Mouse (Mus musculus) subcutaneous adipose tissue, adult 2 months (tissue): ENCODE data around the gene Pkd1l3. TPM values are rescaled to one million over a fixed set of nuclear protein-coding genes. Genes with fewer than 3 reads are reported as not detected.

Source experiments
- polyA plus RNA-seq: library from polyadenylated mRNA; depleted of rRNA; stranded (reverse); fragments of >200 nt; gene quantifications from 2 replicates; pipeline ENCODE4 v1.2.3, GENCODE M21; 2012; ENCODE audit warnings: low replicate concordance; rRNA removed

Pkd1l3 gene
- 0.13 TPM in 2 replicates for polyA plus RNA-seq

DNA sequence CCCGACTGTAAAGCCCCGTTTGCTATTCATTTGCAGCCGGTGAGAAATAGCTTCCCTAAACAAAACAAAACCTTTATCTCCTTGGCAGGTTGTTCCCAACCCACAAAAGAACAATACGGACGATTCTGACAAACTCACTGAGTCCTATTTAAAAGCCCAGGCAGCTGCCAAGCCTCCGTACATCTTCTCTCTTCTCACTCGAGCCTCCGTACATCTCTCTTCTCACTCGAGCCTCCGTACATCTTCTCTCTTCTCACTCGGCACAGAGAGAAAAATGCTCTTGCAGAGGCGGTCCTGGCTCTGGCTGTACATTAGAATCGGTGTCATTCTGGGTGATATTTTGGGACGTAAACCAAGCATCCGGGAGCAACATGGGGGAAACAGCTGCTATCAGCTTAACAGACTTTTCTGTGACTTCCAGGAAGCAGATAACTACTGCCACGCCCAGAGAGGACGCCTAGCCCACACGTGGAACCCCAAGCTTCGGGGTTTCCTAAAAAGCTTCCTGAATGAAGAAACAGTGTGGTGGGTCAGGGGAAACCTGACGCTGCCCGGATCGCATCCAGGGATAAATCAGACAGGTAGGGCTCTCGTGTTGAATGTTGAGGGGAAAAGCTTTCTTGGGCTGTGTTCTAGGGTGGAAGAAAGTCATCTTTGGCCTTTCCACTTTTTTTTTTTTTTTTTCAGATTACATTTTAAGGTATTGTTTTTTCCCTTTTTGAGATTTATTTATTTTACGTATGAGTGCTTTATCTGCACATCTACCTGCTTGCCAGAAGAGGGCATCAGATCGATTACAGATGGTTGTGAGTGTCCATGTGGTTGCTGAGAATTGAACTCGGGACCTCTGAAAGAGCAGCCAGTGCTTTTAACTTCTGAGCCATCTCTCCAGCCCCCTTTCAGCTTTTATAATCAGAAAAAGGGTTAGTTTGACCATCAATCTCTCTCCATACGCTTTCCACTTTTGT lies at the start of gene Pkd1l3:
Pkd1l3 (plus strand) TSS at position 275 of the 968 bp plus-strand sequence.

DNA sequence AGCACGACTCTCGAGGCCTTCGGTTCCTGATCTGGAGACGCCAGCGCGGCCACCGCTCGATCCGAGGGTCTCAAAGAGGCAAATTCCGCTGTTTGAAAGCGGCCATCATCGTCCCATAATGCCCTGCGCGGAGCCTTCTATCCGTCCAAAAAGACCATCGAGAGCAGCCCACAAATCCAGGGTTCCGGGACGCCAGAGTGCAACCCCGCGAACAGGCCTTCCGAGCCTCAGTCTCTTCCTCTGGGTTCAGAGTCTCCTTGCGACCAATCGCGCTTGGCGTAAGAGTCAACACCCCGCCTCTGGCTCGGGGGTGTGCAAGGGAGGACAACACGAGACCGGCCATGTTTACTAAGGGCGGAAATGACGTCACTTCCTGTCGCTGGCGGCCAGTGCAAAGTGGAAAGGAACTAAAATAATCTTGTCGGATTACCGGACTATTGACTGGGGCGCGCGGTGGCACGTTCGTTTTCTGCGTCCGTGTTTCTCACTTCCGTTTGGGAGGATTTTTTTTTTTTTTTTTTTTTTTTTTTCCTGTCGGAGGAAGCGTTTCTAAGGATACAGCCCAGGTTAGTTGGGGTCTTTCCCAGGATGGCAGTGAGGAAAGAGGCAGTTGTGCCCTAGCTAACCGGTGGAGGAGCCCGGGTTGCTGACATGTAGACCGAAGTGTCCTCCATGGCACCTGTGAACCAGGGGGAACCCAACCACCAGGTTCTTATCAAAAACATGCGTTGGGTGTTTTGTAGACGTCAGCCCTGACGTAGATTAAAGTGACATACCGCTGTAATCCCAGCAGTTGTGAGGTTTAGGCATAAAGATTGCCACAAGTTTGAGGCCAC lies 48.6 kb upstream of the Pkd1l3 start, which contains the start of the genes Dhx38 and Txnl4b:
Dhx38 (minus strand) TSS at position 364 of the 836 bp plus-strand sequence.
Txnl4b (plus strand) TSS at position 395 of the 836 bp plus-strand sequence.

DNA sequence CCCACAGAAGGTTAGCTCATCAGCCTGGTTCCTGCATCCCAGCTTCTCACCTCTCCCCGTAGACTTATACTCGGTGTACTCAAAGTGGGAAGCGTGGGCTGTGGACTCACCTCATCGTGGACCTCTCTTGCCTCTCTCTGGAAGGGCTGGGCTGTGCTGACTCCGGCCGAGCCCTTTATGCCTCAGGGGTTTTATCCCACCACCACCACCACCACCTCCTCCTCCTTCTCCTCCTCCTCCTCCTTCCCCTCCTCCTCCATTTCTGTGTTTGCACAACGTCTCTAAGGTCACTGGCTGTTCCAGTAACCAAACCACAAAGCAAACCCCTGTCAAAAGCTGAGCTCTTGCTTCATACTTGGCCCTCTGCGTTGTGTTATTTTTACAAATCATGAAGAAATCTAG lies 35.4 kb upstream of the Pkd1l3 start, which contains the start of gene Hp:
Hp (minus strand) TSS at position 273 of the 402 bp plus-strand sequence.

DNA sequence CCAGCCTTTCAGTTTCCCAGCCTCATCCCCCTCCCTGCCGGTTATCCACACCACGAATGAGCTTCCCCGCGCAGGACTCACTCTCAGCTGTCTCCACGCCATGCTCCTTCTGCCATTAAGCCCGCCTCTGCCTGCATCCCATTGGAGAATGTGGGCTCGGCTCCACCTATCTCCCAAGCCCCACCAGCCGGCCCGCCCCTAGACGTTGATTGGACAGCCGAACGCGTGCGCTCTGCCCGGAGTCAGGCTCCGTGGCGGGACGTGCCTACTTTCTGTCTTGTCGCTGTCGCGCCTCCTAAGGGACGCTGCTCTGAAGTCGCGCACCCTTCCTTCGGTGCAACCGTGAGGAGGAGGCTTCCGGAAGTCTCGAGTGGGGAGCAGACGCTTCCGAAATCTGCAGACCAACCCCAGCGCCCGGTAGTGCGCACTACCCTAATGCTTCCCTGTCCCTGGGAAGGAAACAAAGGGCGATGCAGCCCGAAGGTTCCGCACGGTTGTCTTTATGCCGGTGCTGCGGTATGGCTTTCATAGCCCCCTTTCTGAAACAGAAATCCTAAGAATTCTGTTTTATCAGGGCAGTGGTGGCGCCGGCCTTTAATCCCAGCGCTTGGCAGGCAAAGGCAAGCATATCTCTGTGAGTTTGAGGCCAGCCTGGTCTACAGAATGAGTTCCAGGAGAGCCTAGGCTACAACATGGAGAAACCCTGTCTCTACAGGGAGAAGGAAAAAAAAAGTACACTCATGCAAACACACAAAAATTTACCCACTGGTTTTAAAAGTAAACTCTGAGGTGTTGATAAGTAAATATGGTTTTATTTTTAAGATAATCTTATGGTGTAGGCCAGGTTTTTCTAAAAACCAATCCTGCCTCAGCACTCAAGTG lies 5.8 kb upstream of the Pkd1l3 start, which contains the start of gene Dhodh:
Dhodh (minus strand) TSS at position 403 of the 882 bp plus-strand sequence.

DNA sequence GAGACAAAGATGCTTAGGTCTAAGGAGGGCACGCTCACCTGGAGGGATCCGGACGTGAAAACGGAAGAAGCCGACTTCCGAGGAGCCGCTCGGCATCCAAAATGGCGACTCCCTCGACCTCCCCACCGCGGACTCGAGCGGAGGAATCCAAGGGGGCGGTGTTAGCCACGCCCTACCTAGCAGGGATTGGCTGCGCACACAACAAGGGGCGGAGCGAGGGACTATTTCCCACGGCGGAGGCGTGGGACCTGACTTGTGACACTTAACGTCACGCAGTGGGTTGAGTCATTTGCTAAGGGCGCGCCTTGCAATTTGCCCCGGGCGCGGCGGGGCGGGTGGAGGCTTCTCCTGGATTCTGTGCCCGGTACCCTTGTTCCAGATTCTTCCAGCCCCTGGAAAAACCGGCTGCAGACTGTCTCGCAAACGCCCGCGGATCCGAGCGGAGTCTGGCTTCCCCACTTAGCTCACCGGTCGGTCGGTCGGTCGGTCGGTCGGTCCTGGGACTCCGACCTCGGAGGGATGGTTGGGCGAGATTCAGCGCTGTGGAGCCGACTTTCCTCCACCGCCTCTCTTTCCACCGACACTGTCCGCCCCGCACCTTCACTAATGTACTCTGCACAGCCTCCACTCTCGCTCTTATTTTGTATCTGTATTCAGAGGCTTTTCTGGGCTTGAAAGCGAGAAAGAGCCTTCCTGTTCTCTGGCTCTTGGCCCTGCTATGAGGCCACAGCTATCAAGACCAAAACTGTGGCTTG lies 79.0 kb downstream of the Pkd1l3 start, which contains the start of gene Ist1:
Ist1 (minus strand) TSS at position 115 of the 755 bp plus-strand sequence.

DNA sequence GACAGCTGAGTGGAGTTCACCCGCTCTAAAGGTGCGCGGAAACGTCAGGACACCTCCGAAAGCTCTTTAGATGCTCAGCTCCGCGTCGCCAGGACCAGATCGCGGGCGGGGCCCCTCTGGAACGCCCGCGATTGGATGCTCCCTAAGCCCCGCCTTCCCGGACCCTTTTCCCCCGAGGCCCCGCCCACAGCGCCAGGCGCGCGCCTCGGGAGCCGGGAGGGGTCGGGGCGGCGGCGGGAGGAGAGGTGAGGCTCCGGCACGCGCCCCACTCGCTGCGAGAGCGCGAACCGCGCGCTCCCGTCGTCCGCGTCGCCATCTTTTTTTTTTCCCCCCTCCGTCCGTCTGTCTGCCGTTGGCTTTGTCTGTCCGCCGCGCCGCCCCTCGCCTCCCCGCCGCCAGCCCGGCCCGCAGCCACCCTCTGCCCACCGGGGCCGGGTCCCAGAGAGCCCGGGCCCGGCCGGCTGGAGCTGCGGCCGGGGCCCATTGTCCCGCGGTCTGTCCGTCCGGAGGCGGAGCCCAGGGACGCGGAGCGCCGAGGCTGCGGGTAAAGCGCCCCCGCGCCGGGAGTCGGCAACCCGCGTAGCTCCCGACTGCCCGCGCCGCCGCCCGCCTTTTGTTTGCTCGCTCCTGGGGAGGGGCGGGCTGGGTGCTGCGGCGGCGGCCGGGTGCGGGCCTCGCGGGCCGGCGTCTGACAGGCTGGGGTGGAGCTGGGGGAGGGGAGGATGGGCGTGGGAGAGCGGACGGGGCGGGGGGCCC lies 91.2 kb downstream of the Pkd1l3 start, which contains the start of gene Zfp821:
Zfp821 (plus strand) TSS at position 227 of the 756 bp plus-strand sequence.

Other genes starting within 250 kb of the Pkd1l3 start
- 0.04 and 0.05 TPM in 2 replicates for gene Pmfbp1, start 120.5 kb upstream of the Pkd1l3 start, polyA plus RNA-seq
- gene Dhx38, start 48.7 kb upstream of the Pkd1l3 start, polyA plus RNA-seq = 14.8 and 24.9 TPM in 2 replicates
- 8.8 and 10.8 TPM in 2 replicates for gene Txnl4b, start 48.6 kb upstream of the Pkd1l3 start, polyA plus RNA-seq
- gene Hp, start 35.3 kb upstream of the Pkd1l3 start, polyA plus RNA-seq = 528 and 3,384 TPM in 2 replicates
- 26.3 and 41.7 TPM in 2 replicates for gene Dhodh, start 5.8 kb upstream of the Pkd1l3 start, polyA plus RNA-seq
- gene Ist1, start 78.7 kb downstream of the Pkd1l3 start, polyA plus RNA-seq = 53.4 and 62.6 TPM in 2 replicates
- 6.0 and 13.0 TPM in 2 replicates for gene Zfp821, start 91.0 kb downstream of the Pkd1l3 start, polyA plus RNA-seq
- gene Atxn1l, start 123.2 kb downstream of the Pkd1l3 start, polyA plus RNA-seq = 13.4 and 20.6 TPM in 2 replicates
- gene Ap1g1, start 164.0 kb downstream of the Pkd1l3 start, polyA plus RNA-seq = 33.3 and 46.6 TPM in 2 replicates